Mouse (Mus musculus) neutrophil, adult 5-6 weeks (primary cell): ENCODE data around the gene Dcbld1. TPM values are rescaled to one million over a fixed set of nuclear protein-coding genes. Genes with fewer than 3 reads are reported as not detected.

Experiments
- ATAC-seq: fragments of 151-379, 151-347 bp; 2 replicates; pipeline ENCODE4 v1.8.0; 2017; ENCODE audit warnings: mild to moderate bottlenecking, moderate TSS enrichment; ENCODE audit not compliant: insufficient number of reproducible peaks, poor library complexity, low FRiP score, severe bottlenecking; ENCODE audit errors: extremely low read depth
- total RNA-seq: library from RNA; stranded (forward); fragments of 200-1000 nt; gene quantifications from 2 replicates; pipeline ENCODE4 v1.2.3, GENCODE M21; 2017

The Dcbld1 gene
- total RNA-seq = 0.86 and 1.2 TPM in 2 replicates

- peak; percentile 47 for ATAC-seq
Measured at GRCm38 (mm10) chr10:52233301-52233968, at the start of gene Dcbld1. Gene Dcbld1, plus strand, starts transcription at chr10:52233619.

- ATAC-seq = no peak
Measured at GRCm38 (mm10) chr10:52185900-52186299, 47.5 kb upstream of the Dcbld1 start.

- no peak for ATAC-seq
Measured at GRCm38 (mm10) chr10:52194957-52195852, 38.2 kb upstream of the Dcbld1 start, which contains the start of gene Ros1. Gene Ros1, minus strand, starts transcription at chr10:52195244.

- no peak for ATAC-seq
Measured at GRCm38 (mm10) chr10:52204006-52204405, 29.4 kb upstream of the Dcbld1 start.

- no peak for ATAC-seq
Measured at GRCm38 (mm10) chr10:52215267-52215818, 18.1 kb upstream of the Dcbld1 start.

GRCm38 (mm10) chr10:52216797-52217563 is 16.4 kb upstream of the Dcbld1 start:
- peak; percentile 53 for ATAC-seq

GRCm38 (mm10) chr10:52217564-52217934 is 15.9 kb upstream of the Dcbld1 start:
- no peak for ATAC-seq

- ATAC-seq = no peak
Measured at GRCm38 (mm10) chr10:52219600-52219999, 13.8 kb upstream of the Dcbld1 start.

- ATAC-seq = peak; percentile 58
Measured at GRCm38 (mm10) chr10:52232196-52233176, 933 bp upstream of the Dcbld1 start.

- ATAC-seq = no peak
Measured at GRCm38 (mm10) chr10:52233969-52234653, 692 bp downstream of the Dcbld1 start.

- ATAC-seq = no peak
Measured at GRCm38 (mm10) chr10:52234654-52234981, 1.2 kb downstream of the Dcbld1 start.

GRCm38 (mm10) chr10:52235461-52235860 is 2.0 kb downstream of the Dcbld1 start:
- no peak for ATAC-seq

GRCm38 (mm10) chr10:52242015-52242414 is 8.6 kb downstream of the Dcbld1 start:
- no peak for ATAC-seq

GRCm38 (mm10) chr10:52242680-52243323 is 9.4 kb downstream of the Dcbld1 start:
- ATAC-seq = no peak

GRCm38 (mm10) chr10:52246207-52246606 is 12.8 kb downstream of the Dcbld1 start:
- ATAC-seq = no peak

- no peak for ATAC-seq
Measured at GRCm38 (mm10) chr10:52252240-52252639, 18.8 kb downstream of the Dcbld1 start.

GRCm38 (mm10) chr10:52253426-52253825 is 20.0 kb downstream of the Dcbld1 start:
- no peak for ATAC-seq
